9 mouse cellular contexts compared by ENCODE assay signal in genomic region chr6:82971031-82971430, GRCm38 (mm10). TPM values are rescaled to one million over a fixed set of nuclear protein-coding genes. Genes with fewer than 3 reads are reported as not detected.
DNase-seq lines count a peak whose midpoint lies in the region; ATAC-seq and TF ChIP-seq lines count a peak whose summit lies in the region.
"Had no signal": no experiment of that assay in that cellular context is flagged by ENCODE, and none has a peak within 500 bp of the region (broad histone marks: within the 10 kb centered on the region; RNA-seq: fewer than 3 reads in every experiment).

No protein-coding gene starts in this region.

- peak; percentile 75; the same call in 1 of the 2 replicates for ATAC-seq in embryonic facial prominence, embryonic 11.5 days (replicated peaks; ENCODE audit: insufficient number of reproducible peaks, low FRiP score, low TSS enrichment, low read depth)
- no peak for ATAC-seq in liver, embryonic 14.5 days (ENCODE audit: insufficient read depth)
- peak; percentile 75 for ATAC-seq in neural tube, embryonic 13.5 days (ENCODE audit: low read depth)

- H3K27ac ChIP-seq in CH12.LX (ENCODE audit: insufficient read depth, low read depth), result no peak overlapping the region
- no peak overlapping the region for H3K27ac ChIP-seq in embryonic facial prominence, embryonic 11.5 days (replicated peaks; ENCODE audit: low read depth, low read length)
- H3K27ac ChIP-seq in liver, embryonic 14.5 days, result no peak overlapping the region
- no peak overlapping the region for H3K27ac ChIP-seq in neural tube, embryonic 13.5 days (replicated peaks)
- H3K27ac ChIP-seq: limb, embryonic 12.5 days had no signal

- in situ Hi-C loops in CH12.LX (cut with MboI; ENCODE audit: low pct_ligation_motif_present, low pct_unique_long_range_greater_than_20kb, low sequenced_read_pairs), result no loop called here

- H3K36me3 ChIP-seq in CH12.LX (replicated peaks in 1 of 2; ENCODE audit: control insufficient read depth in 1 of 2, insufficient read depth in 1 of 2, low read length in 1 of 2), result no peaks in the 10 kb centered on the region
- no peaks in the 10 kb centered on the region for H3K36me3 ChIP-seq in embryonic facial prominence, embryonic 11.5 days (replicated peaks; ENCODE audit: control insufficient read depth, insufficient read depth, low read depth, low read length)
- H3K36me3 ChIP-seq in liver, embryonic 14.5 days (replicated peaks; ENCODE audit: control insufficient read depth, insufficient read depth, low read depth), result no peaks in the 10 kb centered on the region
- H3K36me3 ChIP-seq in neural tube, embryonic 13.5 days, result no peaks in the 10 kb centered on the region
- H3K36me3 ChIP-seq: limb, embryonic 12.5 days had no signal

- intact Hi-C loops in heart, postnatal 14 days (cut with DNase I), result loop anchor here (2.0 to 10.0 kb wide), 4 partner anchors 54 to 986 kb away; no protein-coding TSS in a partner anchor

- peaks cover 8 to 43% of the 10 kb centered on the region in 2 experiments; a peak in 3 of 4 replicates for H3K4me1 ChIP-seq in CH12.LX (ENCODE audit: control insufficient read depth in 1 of 2, insufficient read depth in 2 of 2)
- H3K4me1 ChIP-seq in embryonic facial prominence, embryonic 11.5 days (ENCODE audit: control insufficient read depth, insufficient read depth, low read length), result no peaks in the 10 kb centered on the region
- H3K4me1 ChIP-seq in liver, embryonic 14.5 days (replicated peaks; ENCODE audit: control insufficient read depth in 2 of 2, insufficient read depth in 2 of 2, low read length in 1 of 2), result no peaks in the 10 kb centered on the region; a peak in 1 of 4 replicates
- no peaks in the 10 kb centered on the region for H3K4me1 ChIP-seq in neural tube, embryonic 13.5 days (replicated peaks)
- H3K4me1 ChIP-seq: limb, embryonic 12.5 days had no signal

- dilution Hi-C loops in CH12.LX (cut with MboI; ENCODE audit: extremely low pct_ligation_motif_present, extremely low pct_unique_long_range_greater_than_20kb, low sequenced_read_pairs), result no loop called here

- peak; percentile 57 to 96 for TF ChIP-seq CTCF in CH12.LX (conservative IDR thresholded peaks at IDR 0.05 in 1 of 2, IDR thresholded peaks at IDR 0.05 in 1 of 2; ENCODE audit: low read depth in 2 of 2, low read length in 2 of 2)
- peak; percentile 67 for TF ChIP-seq CTCF in liver, embryonic 14.5 days (IDR thresholded peaks at IDR 0.05; ENCODE audit: low read depth)

- TF ChIP-seq EP300 in CH12.LX (IDR thresholded peaks at IDR 0.05; ENCODE audit: low read length), result no peak
- TF ChIP-seq EP300 in liver, embryonic 14.5 days (IDR thresholded peaks at IDR 0.05; ENCODE audit: low read depth), result no peak

- H3K9me3 ChIP-seq in CH12.LX (replicated peaks; ENCODE audit: low read length), result no peaks in the 10 kb centered on the region
- no peaks in the 10 kb centered on the region for H3K9me3 ChIP-seq in embryonic facial prominence, embryonic 11.5 days (replicated peaks; ENCODE audit: control insufficient read depth, low read length)
- no peaks in the 10 kb centered on the region for H3K9me3 ChIP-seq in liver, embryonic 14.5 days (ENCODE audit: control insufficient read depth, low read length)
- no peaks in the 10 kb centered on the region for H3K9me3 ChIP-seq in neural tube, embryonic 13.5 days
- H3K9me3 ChIP-seq: limb, embryonic 12.5 days had no signal

- peak; percentile 81 for DNase-seq in CH12.LX (ENCODE audit: extremely low read depth)
- DNase-seq in adrenal gland, postnatal 14 days, result peak; percentile 72
- DNase-seq in embryonic facial prominence, embryonic 11.5 days (ENCODE audit: low spot score), result peak; percentile 85
- DNase-seq in heart, postnatal 14 days, result peak; percentile 35 to 53
- peak; percentile 44 to 50 for DNase-seq in kidney, postnatal 25 days
- DNase-seq in liver, embryonic 14.5 days (ENCODE audit: low read depth in 3 of 3, low spot score in 3 of 3), result peak in 2 of 3 experiments; percentile 13 to 25
- DNase-seq in thymus, postnatal 14 days, result peak; percentile 60

- WGBS in embryonic facial prominence, embryonic 11.5 days, result 15% methylated on average over 5 of the region's 5 CpGs
- WGBS in liver, embryonic 14.5 days (ENCODE audit: insufficient replicate concordance), result 8% methylated on average over 5 of the region's 5 CpGs
- 13% methylated on average over 5 of the region's 5 CpGs for WGBS in neural tube, embryonic 13.5 days

- H3K79me2 ChIP-seq in CH12.LX (replicated peaks; ENCODE audit: control insufficient read depth, extremely low read depth, insufficient read depth, poor library complexity, severe bottlenecking), result no peaks in the 10 kb centered on the region

- no peak overlapping the region for H3K4me2 ChIP-seq in CH12.LX (ENCODE audit: insufficient read depth, low read depth, poor library complexity, severe bottlenecking)
- H3K4me2 ChIP-seq in embryonic facial prominence, embryonic 11.5 days (ENCODE audit: low read depth, low read length), result no peak overlapping the region
- no peak overlapping the region for H3K4me2 ChIP-seq in liver, embryonic 14.5 days (ENCODE audit: low read depth)
- no peak overlapping the region for H3K4me2 ChIP-seq in neural tube, embryonic 13.5 days
- H3K4me2 ChIP-seq: limb, embryonic 12.5 days had no signal

- peaks cover 2% of the 10 kb centered on the region for H3K27me3 ChIP-seq in CH12.LX (replicated peaks)
- no peaks in the 10 kb centered on the region for H3K27me3 ChIP-seq in embryonic facial prominence, embryonic 11.5 days (ENCODE audit: control insufficient read depth, insufficient read depth, low read length)
- no peaks in the 10 kb centered on the region; the same call in 1 of the 2 replicates for H3K27me3 ChIP-seq in liver, embryonic 14.5 days (ENCODE audit: control insufficient read depth, insufficient read depth, low read length)
- H3K27me3 ChIP-seq in neural tube, embryonic 13.5 days, result peaks cover 6% of the 10 kb centered on the region

- no peak overlapping the region for H3K4me3 ChIP-seq in CH12.LX (replicated peaks in 1 of 3; ENCODE audit: low read depth in 2 of 3, low read length in 2 of 3, poor library complexity in 1 of 3)
- H3K4me3 ChIP-seq in embryonic facial prominence, embryonic 11.5 days (ENCODE audit: low read depth, low read length), result no peak overlapping the region
- no peak overlapping the region for H3K4me3 ChIP-seq in liver, embryonic 14.5 days (ENCODE audit: insufficient read depth in 1 of 2, low read depth in 2 of 2, low read length in 2 of 2)
- no peak overlapping the region for H3K4me3 ChIP-seq in neural tube, embryonic 13.5 days
- H3K4me3 ChIP-seq: limb, embryonic 12.5 days had no signal

- H3K9ac ChIP-seq in CH12.LX (ENCODE audit: insufficient read depth, low read depth), result no peak overlapping the region
- no peak overlapping the region for H3K9ac ChIP-seq in embryonic facial prominence, embryonic 11.5 days (replicated peaks; ENCODE audit: low read length)
- H3K9ac ChIP-seq in liver, embryonic 14.5 days (replicated peaks), result no peak overlapping the region
- no peak overlapping the region for H3K9ac ChIP-seq in neural tube, embryonic 13.5 days
- H3K9ac ChIP-seq: limb, embryonic 12.5 days had no signal

- no peak; the same call in none of the 2 replicates for TF ChIP-seq RAD21 in CH12.LX (IDR thresholded peaks at IDR 0.05; ENCODE audit: low read depth, low read length)

- no peak for TF ChIP-seq POLR2A in CH12.LX (IDR thresholded peaks at IDR 0.05; ENCODE audit: low read depth, low read length)

TF ChIP-seq in CH12.LX, 34 proteins besides CTCF, POLR2A, EP300 and RAD21 (continues in another document):
- no peak for TF ChIP-seq ZKSCAN1 (IDR thresholded peaks at IDR 0.05; ENCODE audit: borderline replicate concordance, low read depth, low read length)
- no peak for TF ChIP-seq RCOR1 (conservative IDR thresholded peaks at IDR 0.05; ENCODE audit: low read depth, low read length)
- TF ChIP-seq HCFC1 (IDR thresholded peaks at IDR 0.05; ENCODE audit: low read depth, low read length), result no peak
- TF ChIP-seq USF1 (IDR thresholded peaks at IDR 0.05; ENCODE audit: low read depth, low read length), result no peak
- no peak for TF ChIP-seq BHLHE40 (IDR thresholded peaks at IDR 0.05; ENCODE audit: low read depth, low read length)
- TF ChIP-seq MXI1 (IDR thresholded peaks at IDR 0.05; ENCODE audit: low read depth, low read length), result no peak
- no peak for TF ChIP-seq E2F4 (IDR thresholded peaks at IDR 0.05; ENCODE audit: insufficient replicate concordance, low read depth, low read length)
- TF ChIP-seq JUND (conservative IDR thresholded peaks at IDR 0.05; ENCODE audit: low read depth, low read length), result no peak; the same call in 1 of the 2 replicates
- TF ChIP-seq NELFE (IDR thresholded peaks at IDR 0.05; ENCODE audit: low read depth, low read length), result no peak; the same call in 1 of the 2 replicates
- no peak for TF ChIP-seq ELF1 (IDR thresholded peaks at IDR 0.05; ENCODE audit: low read depth, low read length)
- TF ChIP-seq SIN3A (IDR thresholded peaks at IDR 0.05; ENCODE audit: low read length), result no peak
- no peak for TF ChIP-seq ETS1 (conservative IDR thresholded peaks at IDR 0.05; ENCODE audit: low read depth, low read length)
- TF ChIP-seq SMC3 (IDR thresholded peaks at IDR 0.05; ENCODE audit: low read depth, low read length), result peak; percentile 96
- TF ChIP-seq IRF4 (IDR thresholded peaks at IDR 0.05; ENCODE audit: low read depth, low read length), result 0 out of 2 replicates have a peak, but pooled peaks have one; percentile 5

RNA-seq across cellular contexts. Expression of gene M1ap, which starts 24.3 kb away (rescaled TPM):
- total RNA-seq in CH12.LX (2012; rRNA removed), result 3.0 and 6.4 TPM in 2 replicates
- total RNA-seq in CH12.LX (2014; rRNA removed), result 1.8 and 2.4 TPM in 2 replicates
- polyA plus RNA-seq in CH12.LX (2012; ENCODE audit: insufficient read length, low read depth), result 3.9 and 4.7 TPM in 2 replicates
- total RNA-seq in adrenal gland, postnatal 14 days (2021), result not detected in 2 replicates
- 0.21 and 0.50 TPM in 2 replicates for polyA plus RNA-seq in embryonic facial prominence, embryonic 11.5 days (2014; fragmentation: Nextera tagmentation; extraction: Ambion mirVana)
- under 1 TPM in 1 of 2 experiments, not detected in 1; 0.14 TPM for total RNA-seq in heart, postnatal 14 days (2021)
- polyA plus RNA-seq in liver, embryonic 14.5 days (2012; rRNA removed), result 7.7 and 9.4 TPM in 2 replicates
- polyA plus RNA-seq in liver, embryonic 14.5 days (2014; fragmentation: Nextera tagmentation; extraction: Ambion mirVana), result 14.4 and 15.0 TPM in 2 replicates
- not detected in 2 replicates for polyA plus RNA-seq in neural tube, embryonic 13.5 days (2015; fragmentation: Nextera tagmentation; extraction: Ambion mirVana)

RNA-seq across cellular contexts. Expression of gene Sema4f, which starts 31.5 kb away (rescaled TPM):
- total RNA-seq in CH12.LX (2012; rRNA removed) (0.04 TPM in 1 of 2 replicates, not detected in the other), CH12.LX (2014; rRNA removed) (not detected in 2 replicates)
- polyA plus RNA-seq in CH12.LX (2012; ENCODE audit: insufficient read length, low read depth), result not detected in 2 replicates
- 0.48 and 1.8 TPM in 2 replicates for total RNA-seq in adrenal gland, postnatal 14 days (2021)
- polyA plus RNA-seq in embryonic facial prominence, embryonic 11.5 days (2014; fragmentation: Nextera tagmentation; extraction: Ambion mirVana), result 0.97 and 1.3 TPM in 2 replicates
- under 1 TPM; 0.29 to 0.33 TPM for total RNA-seq in heart, postnatal 14 days (2021)
- polyA plus RNA-seq in liver, embryonic 14.5 days (2012; rRNA removed), result 0.03 and 0.04 TPM in 2 replicates
- polyA plus RNA-seq in liver, embryonic 14.5 days (2014; fragmentation: Nextera tagmentation; extraction: Ambion mirVana), result not detected in 2 replicates
- 20.5 and 22.3 TPM in 2 replicates for polyA plus RNA-seq in neural tube, embryonic 13.5 days (2015; fragmentation: Nextera tagmentation; extraction: Ambion mirVana)

Comparison
In these comparisons a context has a peak if more than half of its experiments do, and no peak if none do; other contexts are left out.
1. DNase-seq: peak in every context shown above with its lines; median percentile 85 in embryonic facial prominence, embryonic 11.5 days; 81 in CH12.LX; 72 in adrenal gland, postnatal 14 days; 60 in thymus, postnatal 14 days; 47 in kidney, postnatal 25 days; 44 in heart, postnatal 14 days; 19 in liver, embryonic 14.5 days.